Mouse (Mus musculus) left cerebral cortex, postnatal 14 days (tissue): ENCODE measurements at regions not wholly inside any gene's neighbourhood (a gene's known extent, or its start where the extent isn't known, plus 50 kb on each side); places are given as distances from the start of the nearest gene placed in this dataset.
A peak's percentile ranks its signal among the peaks of the same experiment; 100 is the strongest.

Experiments used
- DNase-seq, 2 experiments: peaks; one replicate each; pipeline ENCODE4 v3.0.0; 2021 to 2022; ENCODE audit warnings: low spot score in 2 of 2, mixed read lengths in 1 of 2
- intact Hi-C: fragments of 180-260 bp; cut with DNase I; formaldehyde crosslinking; loops from one replicate; pipeline ENCODE4 v1.15.1; 2025

DNA sequence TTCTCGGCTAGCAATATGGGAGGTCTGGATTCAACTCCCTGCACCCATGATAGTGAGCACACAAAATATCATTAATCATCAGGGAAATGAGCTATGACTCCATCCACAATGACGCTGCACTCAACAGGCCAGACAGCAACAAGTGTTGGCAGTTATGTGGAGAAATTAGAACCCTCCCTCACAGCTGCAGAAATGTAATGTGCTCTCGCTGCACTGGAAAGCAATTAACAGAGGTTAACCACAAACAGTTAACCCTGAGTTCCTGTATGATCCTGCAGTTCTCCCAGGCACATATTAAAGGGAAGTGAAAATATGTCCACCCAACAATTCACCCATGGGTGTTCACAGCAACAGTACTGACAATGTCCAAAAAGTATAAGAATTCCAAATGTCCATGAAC is 54.0 kb upstream of the Jade2 start:
- intact Hi-C loops = no loop called here
- DNase-seq = no peak

DNA sequence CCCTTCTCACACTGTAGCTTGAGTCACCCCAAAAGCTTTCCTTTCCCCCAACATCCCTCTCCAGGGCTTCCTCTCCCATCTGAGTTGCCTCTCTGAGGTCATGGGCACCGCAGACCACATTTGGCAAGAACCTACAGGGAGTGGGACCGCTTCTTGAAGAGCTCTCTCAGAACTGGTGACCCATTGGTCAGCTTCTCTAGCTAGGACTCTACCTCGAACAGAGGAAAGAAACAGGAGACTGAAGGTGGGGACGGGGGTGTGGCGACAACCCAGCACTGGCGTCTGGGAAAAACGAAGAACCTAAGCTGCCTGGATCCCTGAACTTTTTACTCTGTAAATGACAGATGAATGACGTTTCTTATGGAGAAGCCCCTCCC is 51.8 kb upstream of the Cdkn2aipnl start:
- intact Hi-C loops = no loop called here
- DNase-seq = no peak

DNA sequence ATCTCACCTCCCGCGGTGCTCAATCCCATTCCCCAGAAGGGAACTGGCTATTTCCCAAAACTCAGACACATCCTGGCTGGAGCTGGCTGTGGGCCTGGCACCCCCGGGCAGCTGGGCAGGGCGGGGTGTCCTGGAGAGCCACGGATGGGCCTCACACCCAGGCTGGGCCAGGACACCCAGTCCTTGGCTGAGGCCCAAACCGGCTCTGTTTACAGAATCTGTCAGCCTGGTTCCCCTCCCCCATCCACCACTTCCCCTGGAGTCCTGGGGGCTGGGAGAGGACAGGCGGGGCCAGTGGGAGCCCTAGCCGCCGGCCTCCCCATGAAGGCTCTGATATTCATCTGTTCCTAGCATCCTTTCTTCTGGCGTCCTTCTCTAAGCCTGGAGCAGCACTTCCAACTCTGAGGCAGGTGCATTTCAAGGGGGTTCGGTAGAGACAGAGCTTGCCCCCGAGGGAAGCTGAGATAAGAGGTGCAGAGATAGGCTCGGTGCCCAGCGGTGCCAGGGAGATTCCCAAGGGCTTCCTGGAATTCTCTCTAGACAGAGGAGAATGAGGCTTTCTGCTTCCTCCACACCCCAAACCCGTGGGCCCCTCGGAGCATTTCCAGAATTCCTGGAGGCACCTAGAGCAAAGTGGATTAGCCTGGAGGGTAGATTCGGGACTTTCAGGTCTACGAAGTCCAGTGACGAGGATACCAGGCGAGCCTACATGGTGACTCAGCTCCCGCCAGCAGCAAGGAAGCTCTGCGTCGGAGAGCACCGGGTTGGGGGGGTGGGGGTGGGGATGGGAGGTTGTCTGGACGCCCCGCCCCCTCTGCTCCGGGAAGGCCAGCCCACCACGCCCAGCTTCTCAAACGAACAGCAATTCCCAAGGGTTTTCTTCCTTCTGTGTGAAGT is 51.2 kb upstream of the Cdkn2aipnl start:
- intact Hi-C loops = no loop called here
- DNase-seq = peak; percentile 84 to 95
